Mouse (Mus musculus): ENCODE measurements around the gene Zfp709. TPM values are rescaled to one million over a fixed set of nuclear protein-coding genes. Genes with fewer than 3 reads are reported as not detected.

Gene Zfp709
- total and polyA plus RNA-seq, 3 experiments, result 3.0 to 7.2 TPM; not detected in 1

DNA sequence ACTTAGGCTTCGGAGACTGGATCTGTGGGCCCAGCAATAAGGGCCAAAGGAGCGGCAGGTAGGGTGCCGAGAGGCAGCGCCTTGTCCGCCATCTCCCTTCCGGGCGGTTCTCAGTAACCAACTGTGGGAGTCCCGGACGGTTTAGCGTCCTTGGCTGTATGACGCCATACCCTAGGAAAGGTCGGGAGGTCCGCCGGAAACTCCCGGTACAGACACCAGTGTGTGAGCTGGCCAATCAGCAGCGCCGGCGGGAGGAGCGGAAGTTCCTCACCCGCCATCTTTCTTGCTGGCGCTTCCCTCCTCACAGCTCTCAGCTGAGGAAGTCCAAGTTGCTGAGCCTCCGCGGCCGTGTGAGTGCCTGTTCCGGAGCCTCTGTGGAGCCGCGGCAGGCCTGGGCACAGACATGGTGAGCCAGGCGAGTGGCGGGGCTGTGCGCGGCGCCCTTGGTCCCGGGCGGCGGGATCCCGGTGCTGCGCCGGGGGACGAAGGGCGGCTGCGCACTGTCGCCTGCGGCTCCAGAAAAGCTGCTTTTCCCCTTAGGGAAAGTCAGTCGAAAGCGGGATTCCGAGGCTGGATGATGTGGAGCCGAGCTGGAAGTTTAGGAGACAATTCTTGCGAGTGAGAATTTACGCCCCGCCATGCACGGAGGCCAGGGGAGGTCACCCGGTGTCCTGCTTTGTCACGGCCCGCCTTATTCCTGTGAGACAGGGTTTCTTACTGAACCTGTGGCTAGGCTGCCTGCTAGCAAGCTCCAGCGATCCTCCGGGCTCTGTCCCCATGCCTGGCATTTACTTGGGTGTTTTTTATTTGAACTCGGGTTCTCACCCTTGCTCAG, 41.0 kb downstream of the Zfp709 start (continued):
- TF ChIP-seq CHD2 (IDR thresholded peaks at IDR 0.05; ENCODE audit: low read length) (no peak), EP300 (IDR thresholded peaks at IDR 0.05; ENCODE audit: low read depth in 1 of 2, low read length in 2 of 2) (no peak), KAT2A (conservative IDR thresholded peaks at IDR 0.05; ENCODE audit: low read depth, low read length) (peak; percentile 74), RAD21 (IDR thresholded peaks at IDR 0.05; ENCODE audit: low read depth, low read length) (no peak)

DNA sequence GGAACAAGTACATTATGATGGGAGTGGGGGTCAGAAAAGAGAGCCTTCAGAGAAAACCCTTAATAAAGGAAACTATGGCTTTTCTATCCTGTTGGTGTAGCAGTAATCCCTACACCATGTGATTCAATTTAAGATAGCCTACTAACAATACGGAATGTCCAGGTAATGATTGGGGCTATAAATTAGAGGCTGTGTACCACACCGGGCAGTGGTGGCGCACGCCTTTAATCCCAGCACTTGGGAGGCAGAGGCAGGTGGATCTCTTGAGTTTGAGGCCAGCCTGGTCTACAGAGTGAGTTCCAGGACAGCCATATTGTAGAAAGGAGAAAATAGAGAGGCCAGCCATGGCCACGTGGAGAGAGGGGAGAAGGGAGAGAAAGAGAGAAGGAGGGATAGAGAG, 44.0 kb downstream of the Zfp709 start:
- no peak overlapping the region; the same call in 1 of the 2 replicates for H3K27ac ChIP-seq (ENCODE audit: control insufficient read depth, low read depth, low read length)
- H3K27me3 ChIP-seq (ENCODE audit: control insufficient read depth in 1 of 2, insufficient read depth in 2 of 2, low read length in 2 of 2), result no peaks in the 10 kb centered on the region
- no peak overlapping the region for H3K9ac ChIP-seq (ENCODE audit: control insufficient read depth, low read depth, low read length, poor library complexity, severe bottlenecking)
- H3K9me3 ChIP-seq (replicated peaks; ENCODE audit: insufficient read depth, low read length), result no peaks in the 10 kb centered on the region
- peaks cover 7 to 21% of the 10 kb centered on the region in 2 experiments for H3K4me1 ChIP-seq (ENCODE audit: control insufficient read depth in 1 of 2, insufficient read depth in 2 of 2, low read length in 2 of 2)
- peaks cover 19% of the 10 kb centered on the region for H3K79me2 ChIP-seq (ENCODE audit: control insufficient read depth, insufficient read depth, low read length, poor library complexity)
- no peak for DNase-seq (ENCODE audit: low read depth, low spot score)
- no peak overlapping the region for H3K4me3 ChIP-seq (ENCODE audit: control insufficient read depth in 1 of 2, insufficient read depth in 1 of 2, low read depth in 2 of 2, low read length in 2 of 2)
- peaks cover 15 to 38% of the 10 kb centered on the region in 2 experiments for H3K36me3 ChIP-seq (ENCODE audit: control insufficient read depth in 1 of 2, insufficient read depth in 2 of 2, low read length in 2 of 2)
- TF ChIP-seq POLR2AphosphoS2 (IDR thresholded peaks at IDR 0.05; ENCODE audit: low read length) (0 out of 2 replicates have a peak, but pooled peaks have one; percentile 25), CHD1 (IDR thresholded peaks at IDR 0.05; ENCODE audit: low read depth, low read length) (no peak), ZKSCAN1 (IDR thresholded peaks at IDR 0.05; ENCODE audit: low read depth, low read length) (no peak)

DNA sequence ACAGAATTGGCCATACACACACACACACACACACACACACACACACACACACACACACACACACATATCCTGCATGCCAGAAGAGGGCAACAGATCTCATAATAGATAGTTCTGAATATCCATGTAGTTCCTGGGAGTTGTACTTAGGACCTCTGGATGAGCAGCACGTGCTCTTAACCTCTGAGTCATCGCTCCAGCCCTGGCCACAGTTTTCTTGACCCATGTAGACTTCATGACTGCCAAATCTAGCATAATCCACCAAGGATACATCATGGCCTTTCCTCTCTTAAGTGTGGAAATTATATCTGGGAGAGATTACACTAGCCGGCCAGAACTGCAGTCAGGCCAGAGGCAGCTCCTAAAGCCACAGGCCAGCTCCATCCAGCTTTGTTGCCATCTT, 44.7 kb downstream of the Zfp709 start:
- no peak for TF ChIP-seq ETS1 (IDR thresholded peaks at IDR 0.05; ENCODE audit: low read depth, low read length)
- TF ChIP-seq EP300 (IDR thresholded peaks at IDR 0.05; ENCODE audit: low read depth in 1 of 2, low read length in 2 of 2), result no peak
- TF ChIP-seq ZKSCAN1 (IDR thresholded peaks at IDR 0.05; ENCODE audit: low read depth, low read length), result no peak
- no peak for TF ChIP-seq ZMIZ1 (IDR thresholded peaks at IDR 0.05; ENCODE audit: low read depth, low read length)
- no peak for TF ChIP-seq TAL1 (IDR thresholded peaks at IDR 0.05; ENCODE audit: low read length)
- TF ChIP-seq GATA1 (IDR thresholded peaks at IDR 0.05; ENCODE audit: low read depth, low read length), result no peak
- TF ChIP-seq POLR2AphosphoS5 (IDR thresholded peaks at IDR 0.05; ENCODE audit: borderline replicate concordance, low read depth, low read length), result no peak
- TF ChIP-seq USF2 (IDR thresholded peaks at IDR 0.05; ENCODE audit: borderline replicate concordance in 1 of 2, insufficient read depth in 1 of 2, low read depth in 1 of 2, low read length in 2 of 2), result no peak
- TF ChIP-seq MXI1 (IDR thresholded peaks at IDR 0.05; ENCODE audit: low read depth, low read length), result no peak
- TF ChIP-seq MYB (IDR thresholded peaks at IDR 0.05; ENCODE audit: low read depth, low read length), result no peak
- TF ChIP-seq CHD1 (IDR thresholded peaks at IDR 0.05; ENCODE audit: low read depth, low read length), result no peak
- no peak for TF ChIP-seq MEF2A (IDR thresholded peaks at IDR 0.05; ENCODE audit: extremely low read depth, insufficient replicate concordance, low read depth, low read length, poor library complexity, severe bottlenecking)
- H3K9ac ChIP-seq (ENCODE audit: control insufficient read depth, low read depth, low read length, poor library complexity, severe bottlenecking), result no peak overlapping the region
- no peaks in the 10 kb centered on the region for H3K9me3 ChIP-seq (replicated peaks; ENCODE audit: insufficient read depth, low read length)
- peak overlapping the region; percentile 28; the same call in 1 of the 2 replicates for H3K27ac ChIP-seq (ENCODE audit: control insufficient read depth, low read depth, low read length)
- peaks cover 18 to 38% of the 10 kb centered on the region in 2 experiments for H3K36me3 ChIP-seq (ENCODE audit: control insufficient read depth in 1 of 2, insufficient read depth in 2 of 2, low read length in 2 of 2)
- no peaks in the 10 kb centered on the region for H3K27me3 ChIP-seq (ENCODE audit: control insufficient read depth in 1 of 2, insufficient read depth in 2 of 2, low read length in 2 of 2)
- peaks cover 19% of the 10 kb centered on the region for H3K79me2 ChIP-seq (ENCODE audit: control insufficient read depth, insufficient read depth, low read length, poor library complexity)
- H3K4me1 ChIP-seq (ENCODE audit: control insufficient read depth in 1 of 2, insufficient read depth in 2 of 2, low read length in 2 of 2), result peaks cover 7 to 21% of the 10 kb centered on the region in 2 experiments
- no peak for DNase-seq (ENCODE audit: low read depth, low spot score)
- H3K4me3 ChIP-seq (ENCODE audit: control insufficient read depth in 1 of 2, insufficient read depth in 1 of 2, low read depth in 2 of 2, low read length in 2 of 2), result no peak overlapping the region

Data from MEL (cell line).